Mouse (Mus musculus): ENCODE results near the gene Lexm. TPM values are rescaled to one million over a fixed set of nuclear protein-coding genes. Genes with fewer than 3 reads are reported as not detected.
A peak's percentile ranks its signal among the peaks of the same experiment; 100 is the strongest.

Gene Lexm
- total and polyA plus RNA-seq, 3 experiments, result not detected

DNA sequence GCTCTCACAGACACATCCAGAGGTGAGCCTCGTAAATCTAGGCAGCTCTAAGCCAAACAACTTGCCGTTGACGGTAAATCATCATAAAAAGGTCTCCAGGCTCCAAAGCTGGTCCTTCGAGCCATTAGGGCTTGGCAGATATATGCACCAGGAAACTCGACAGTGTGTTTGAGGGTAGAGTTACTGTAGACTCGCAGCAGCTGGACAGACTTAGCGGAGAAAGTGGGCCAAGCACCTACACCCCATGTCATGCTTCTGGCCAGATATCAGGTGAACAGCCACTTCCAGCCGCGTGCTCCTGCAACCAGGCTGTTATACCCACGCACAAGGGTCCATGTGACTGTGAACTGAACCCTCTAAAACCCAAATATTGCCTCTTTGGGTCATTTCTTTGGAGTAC is 38.6 kb upstream of the Lexm start:
- intact Hi-C loops (cut with DNase I), result no loop called here
- WGBS, result 91% methylated on average over 10 of the region's 10 CpGs
- no peak overlapping the region for H3K4me3 ChIP-seq
- DNase-seq, result no peak
- peaks cover 2% of the 10 kb centered on the region; the same call in 1 of the 2 replicates for H3K4me1 ChIP-seq (ENCODE audit: control insufficient read depth, insufficient read depth, low read length)
- H3K9ac ChIP-seq (ENCODE audit: low read depth, low read length), result no peak overlapping the region
- no peaks in the 10 kb centered on the region for H3K27me3 ChIP-seq (ENCODE audit: control insufficient read depth, insufficient read depth, low read length)
- no peaks in the 10 kb centered on the region for H3K79me2 ChIP-seq (replicated peaks; ENCODE audit: control insufficient read depth, insufficient read depth, low read length)
- no peaks in the 10 kb centered on the region for H3K36me3 ChIP-seq (ENCODE audit: control insufficient read depth, insufficient read depth, low read length)
- TF ChIP-seq POLR2A (IDR thresholded peaks at IDR 0.05; ENCODE audit: insufficient read depth, low read depth, low read length) (no peak), EP300 (IDR thresholded peaks at IDR 0.05; ENCODE audit: insufficient read depth, low read depth, low read length) (no peak), CTCF (IDR thresholded peaks at IDR 0.05) (no peak)
- no peak overlapping the region for H3K27ac ChIP-seq

DNA sequence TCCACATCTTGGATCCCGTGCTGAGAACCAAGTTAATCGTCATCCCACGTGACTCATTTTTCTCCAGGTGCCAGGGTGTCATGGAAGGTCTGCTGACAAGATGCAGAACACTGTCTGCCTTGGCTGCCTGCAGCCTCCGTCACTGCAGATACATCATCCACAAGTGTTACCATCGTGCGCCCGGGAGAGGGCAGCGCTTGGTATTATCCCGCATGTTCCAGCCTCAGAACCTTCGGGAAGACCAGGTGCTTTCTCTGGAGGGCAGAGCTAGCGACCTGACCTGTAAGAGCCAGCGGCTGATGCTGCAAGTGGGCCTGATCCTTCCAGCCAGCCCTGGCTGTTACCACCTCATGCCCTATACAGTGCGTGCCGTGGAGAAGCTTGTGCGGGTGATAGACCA is 36.0 kb upstream of the Lexm start:
- Histone ChIP-seq H3K36me3 (ENCODE audit: control insufficient read depth, insufficient read depth, low read length) (no peaks in the 10 kb centered on the region), H3K9ac (ENCODE audit: low read depth, low read length) (no peak overlapping the region), H3K27ac (no peak overlapping the region), H3K79me2 (replicated peaks; ENCODE audit: control insufficient read depth, insufficient read depth, low read length) (no peaks in the 10 kb centered on the region), H3K4me3 (no peak overlapping the region), H3K27me3 (ENCODE audit: control insufficient read depth, insufficient read depth, low read length) (no peaks in the 10 kb centered on the region), H3K4me1 (ENCODE audit: control insufficient read depth, insufficient read depth, low read length) (peaks cover 2% of the 10 kb centered on the region)
- intact Hi-C loops (cut with DNase I), result no loop called here
- 91% methylated on average over 15 of the region's 15 CpGs for WGBS
- no peak for TF ChIP-seq POLR2A (IDR thresholded peaks at IDR 0.05; ENCODE audit: insufficient read depth, low read depth, low read length)
- no peak for TF ChIP-seq CTCF (IDR thresholded peaks at IDR 0.05)
- no peak for TF ChIP-seq EP300 (IDR thresholded peaks at IDR 0.05; ENCODE audit: insufficient read depth, low read depth, low read length)
- no peak for DNase-seq

DNA sequence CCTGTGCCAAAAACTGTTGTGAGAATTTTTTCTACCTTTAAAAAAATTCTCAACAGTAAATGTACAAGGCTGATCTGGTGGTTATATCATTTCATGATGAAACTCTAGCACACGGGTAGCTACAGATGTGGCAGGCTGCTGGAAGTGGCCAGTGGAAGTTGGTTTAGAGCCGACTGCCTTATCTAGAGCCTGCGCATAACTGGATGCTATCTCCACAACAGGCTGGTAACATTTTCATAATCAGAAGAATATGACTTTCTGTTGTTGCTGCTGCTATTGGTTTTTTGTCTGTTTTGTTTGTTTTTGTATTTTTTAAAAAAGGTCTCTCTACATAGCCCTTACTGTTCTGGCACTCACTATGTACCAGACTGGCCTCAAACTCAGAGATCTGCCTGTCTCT is 35.5 kb upstream of the Lexm start:
- no peak overlapping the region for H3K27ac ChIP-seq
- H3K79me2 ChIP-seq (replicated peaks; ENCODE audit: control insufficient read depth, insufficient read depth, low read length), result no peaks in the 10 kb centered on the region
- 86% methylated on average over 3 of the region's 3 CpGs for WGBS
- peaks cover 2% of the 10 kb centered on the region for H3K4me1 ChIP-seq (ENCODE audit: control insufficient read depth, insufficient read depth, low read length)
- H3K4me3 ChIP-seq, result no peak overlapping the region
- H3K36me3 ChIP-seq (ENCODE audit: control insufficient read depth, insufficient read depth, low read length), result no peaks in the 10 kb centered on the region
- H3K9ac ChIP-seq (ENCODE audit: low read depth, low read length), result no peak overlapping the region
- intact Hi-C loops (cut with DNase I), result no loop called here
- DNase-seq, result no peak
- H3K27me3 ChIP-seq (ENCODE audit: control insufficient read depth, insufficient read depth, low read length), result no peaks in the 10 kb centered on the region
- no peak for TF ChIP-seq POLR2A (IDR thresholded peaks at IDR 0.05; ENCODE audit: insufficient read depth, low read depth, low read length)
- no peak for TF ChIP-seq CTCF (IDR thresholded peaks at IDR 0.05)
- TF ChIP-seq EP300 (IDR thresholded peaks at IDR 0.05; ENCODE audit: insufficient read depth, low read depth, low read length), result no peak

DNA sequence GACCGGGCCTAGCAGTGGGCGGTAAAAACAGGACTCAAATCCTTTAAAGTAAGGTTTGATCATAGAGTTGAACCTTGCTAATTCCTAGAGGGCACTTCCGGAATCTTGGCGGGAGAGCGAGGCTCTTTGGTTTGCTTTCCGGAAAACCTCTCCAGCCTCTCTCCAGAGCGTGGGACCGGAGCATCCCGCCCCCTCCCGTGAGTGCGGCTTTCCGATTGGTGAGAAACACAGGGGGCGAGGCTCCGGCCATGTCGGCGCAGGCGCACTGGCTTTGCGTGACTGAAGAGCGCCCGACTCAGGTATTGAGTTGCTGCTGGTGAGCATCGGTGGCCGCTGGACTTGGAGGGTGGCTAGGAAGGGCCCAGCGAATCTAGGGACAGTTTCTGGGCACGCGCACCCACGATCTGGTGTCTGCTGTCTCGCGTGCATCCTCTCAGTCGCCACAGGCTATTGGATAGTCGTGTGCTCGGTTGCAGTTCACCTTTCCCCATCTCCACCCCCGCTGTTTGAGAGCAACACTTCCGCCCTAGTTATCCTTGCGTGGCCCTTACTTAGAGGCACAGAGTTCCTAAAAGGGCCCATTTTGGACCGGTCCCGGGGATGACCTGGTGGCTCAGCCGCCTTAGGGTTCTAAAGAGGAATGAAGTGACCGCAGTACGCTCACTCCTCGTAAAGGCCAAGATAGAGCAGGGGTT is 33.9 kb upstream of the Lexm start, which contains the start of gene Pars2:
Pars2 (plus strand) TSS at position 237 of the 695 bp plus-strand sequence.
- peak; percentile 84 for TF ChIP-seq POLR2A (IDR thresholded peaks at IDR 0.05; ENCODE audit: insufficient read depth, low read depth, low read length)
- 0 out of 2 replicates have a peak, but pooled peaks have one; percentile 19 for TF ChIP-seq EP300 (IDR thresholded peaks at IDR 0.05; ENCODE audit: insufficient read depth, low read depth, low read length)
- TF ChIP-seq CTCF (IDR thresholded peaks at IDR 0.05), result no peak

DNA sequence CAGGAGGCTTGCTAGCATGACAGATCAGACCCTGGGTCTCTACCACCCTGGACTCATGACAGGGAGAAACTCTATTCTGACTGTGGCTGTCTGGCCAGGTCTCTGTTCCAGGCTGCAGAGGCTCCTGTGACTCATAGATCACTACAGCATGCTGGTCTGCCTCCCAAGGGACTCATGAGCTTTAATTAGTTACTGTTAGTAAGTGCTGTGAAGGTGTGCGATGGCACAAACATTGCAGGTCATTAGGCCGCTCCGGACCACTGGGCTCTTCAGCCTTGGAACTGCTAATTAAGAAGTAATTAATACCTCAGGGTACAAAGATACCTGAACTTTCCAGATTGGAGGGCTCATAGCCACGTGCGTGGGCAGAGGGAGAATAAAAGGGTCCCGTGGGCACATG is 30.1 kb upstream of the Lexm start:
- Histone ChIP-seq H3K4me1 (ENCODE audit: control insufficient read depth, insufficient read depth, low read length) (peaks cover 3% of the 10 kb centered on the region), H3K79me2 (replicated peaks; ENCODE audit: control insufficient read depth, insufficient read depth, low read length) (no peaks in the 10 kb centered on the region), H3K27ac (no peak overlapping the region; the same call in 1 of the 2 replicates), H3K36me3 (ENCODE audit: control insufficient read depth, insufficient read depth, low read length) (no peaks in the 10 kb centered on the region), H3K9ac (ENCODE audit: low read depth, low read length) (no peak overlapping the region), H3K27me3 (ENCODE audit: control insufficient read depth, insufficient read depth, low read length) (no peaks in the 10 kb centered on the region), H3K4me3 (no peak overlapping the region)
- WGBS, result 67% methylated on average over 6 of the region's 6 CpGs
- intact Hi-C loops (cut with DNase I), result no loop called here
- TF ChIP-seq CTCF (IDR thresholded peaks at IDR 0.05) (no peak), POLR2A (IDR thresholded peaks at IDR 0.05; ENCODE audit: insufficient read depth, low read depth, low read length) (no peak), EP300 (IDR thresholded peaks at IDR 0.05; ENCODE audit: insufficient read depth, low read depth, low read length) (no peak)
- DNase-seq, result no peak

More for the DNA sequence above, 33.9 kb upstream of the Lexm start, which contains the start of gene Pars2:
- H3K4me3 ChIP-seq, result peak within 1 kb of the TSS; percentile 74
- 3% methylated on average over 40 of the region's 40 CpGs for WGBS
- no peaks in the 10 kb centered on the region for H3K79me2 ChIP-seq (replicated peaks; ENCODE audit: control insufficient read depth, insufficient read depth, low read length)
- peak within 1 kb of the TSS; percentile 75 for H3K9ac ChIP-seq (ENCODE audit: low read depth, low read length)
- no peaks in the 10 kb centered on the region for H3K27me3 ChIP-seq (ENCODE audit: control insufficient read depth, insufficient read depth, low read length)
- peak within 1 kb of the TSS; percentile 49 for H3K27ac ChIP-seq
- H3K4me1 ChIP-seq (ENCODE audit: control insufficient read depth, insufficient read depth, low read length), result peaks cover 2% of the 10 kb centered on the region
- intact Hi-C loops (cut with DNase I), result loop anchor here (2.0 kb wide), 1 partner anchor 28 kb away; the partner anchor contains the start of gene Ttc4
- H3K36me3 ChIP-seq (ENCODE audit: control insufficient read depth, insufficient read depth, low read length), result no peaks in the 10 kb centered on the region
- peak; percentile 97 for DNase-seq

DNA sequence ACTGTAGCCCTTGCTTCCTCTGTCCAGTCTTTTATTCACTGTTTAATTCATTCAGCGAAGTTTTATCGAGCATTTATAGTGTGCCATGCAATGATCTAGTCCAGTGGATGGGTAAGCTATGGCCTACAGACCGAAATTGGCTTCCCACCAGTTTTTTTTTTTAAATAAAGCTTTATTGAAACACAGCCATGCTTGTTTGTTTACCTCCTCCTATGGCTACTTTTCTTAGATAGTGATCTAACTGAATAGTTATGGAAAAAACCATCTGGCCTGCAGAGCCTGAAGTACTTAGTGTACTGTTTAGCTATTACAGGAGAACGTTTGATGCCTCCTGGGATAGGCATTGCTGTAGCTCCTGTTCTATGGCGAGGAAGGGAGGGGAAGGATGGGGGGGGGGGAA is 28.8 kb upstream of the Lexm start:
- intact Hi-C loops (cut with DNase I), result no loop called here
- Histone ChIP-seq H3K4me1 (ENCODE audit: control insufficient read depth, insufficient read depth, low read length) (peaks cover 1% of the 10 kb centered on the region), H3K4me3 (no peak overlapping the region), H3K79me2 (replicated peaks; ENCODE audit: control insufficient read depth, insufficient read depth, low read length) (no peaks in the 10 kb centered on the region), H3K36me3 (ENCODE audit: control insufficient read depth, insufficient read depth, low read length) (no peaks in the 10 kb centered on the region), H3K9ac (ENCODE audit: low read depth, low read length) (no peak overlapping the region), H3K27ac (peak overlapping the region; percentile 57), H3K27me3 (ENCODE audit: control insufficient read depth, insufficient read depth, low read length) (no peaks in the 10 kb centered on the region)
- WGBS, result 55% methylated on average over 5 of the region's 5 CpGs
- TF ChIP-seq POLR2A (IDR thresholded peaks at IDR 0.05; ENCODE audit: insufficient read depth, low read depth, low read length), result no peak
- no peak for TF ChIP-seq EP300 (IDR thresholded peaks at IDR 0.05; ENCODE audit: insufficient read depth, low read depth, low read length)
- no peak for TF ChIP-seq CTCF (IDR thresholded peaks at IDR 0.05)
- no peak for DNase-seq
